Mouse (Mus musculus) monocyte, adult 2 months (primary cell): ENCODE results near the gene Gpatch3.

Experiments
- DNase-seq, 2 experiments: peaks; one replicate each; pipeline ENCODE4 v3.0.0; 2022; ENCODE audit warnings: low spot score in 2 of 2, low read depth in 1 of 2

Gene Gpatch3

DNA sequence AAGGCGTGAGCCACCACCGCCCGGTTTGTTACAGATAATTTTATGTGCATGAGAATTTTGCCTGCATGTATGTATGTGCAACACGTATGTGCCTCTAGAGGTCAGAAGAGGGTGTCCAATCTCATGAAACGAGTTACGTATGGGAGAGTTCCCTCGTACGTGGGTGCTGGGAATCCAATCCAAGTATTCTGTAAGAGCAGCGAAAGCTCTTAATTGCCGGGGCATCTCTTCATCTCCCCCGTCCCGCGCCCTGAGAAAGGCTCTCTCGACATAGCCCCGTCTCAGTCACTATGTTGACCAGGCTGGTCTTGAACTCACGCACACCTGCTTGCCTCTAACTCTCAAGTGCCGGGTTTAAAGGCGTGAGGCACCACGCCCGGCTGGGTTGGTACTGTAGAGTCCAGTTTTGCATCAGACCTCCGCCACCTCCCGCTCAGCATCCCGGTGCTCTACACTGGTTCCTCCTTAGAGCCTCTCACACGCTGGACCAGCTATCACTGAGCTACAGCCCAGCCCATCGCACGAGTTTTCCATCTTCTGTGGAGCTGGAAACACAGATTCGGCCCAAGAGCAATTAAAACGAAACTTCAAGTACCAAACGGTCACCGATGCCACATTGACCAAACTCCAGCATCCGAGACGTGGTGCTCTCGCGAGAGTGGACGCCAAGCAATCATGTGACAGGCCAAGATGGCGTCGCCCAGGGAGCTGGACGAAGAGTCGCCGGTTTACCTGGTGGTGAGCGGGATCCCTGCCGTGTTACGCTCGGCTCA, at the start of gene Gpatch3:
Gene Gpatch3, plus strand, starts transcription at position 676 of the 773 bp plus-strand sequence.
- DNase-seq = peak; percentile 71 to 85

DNA sequence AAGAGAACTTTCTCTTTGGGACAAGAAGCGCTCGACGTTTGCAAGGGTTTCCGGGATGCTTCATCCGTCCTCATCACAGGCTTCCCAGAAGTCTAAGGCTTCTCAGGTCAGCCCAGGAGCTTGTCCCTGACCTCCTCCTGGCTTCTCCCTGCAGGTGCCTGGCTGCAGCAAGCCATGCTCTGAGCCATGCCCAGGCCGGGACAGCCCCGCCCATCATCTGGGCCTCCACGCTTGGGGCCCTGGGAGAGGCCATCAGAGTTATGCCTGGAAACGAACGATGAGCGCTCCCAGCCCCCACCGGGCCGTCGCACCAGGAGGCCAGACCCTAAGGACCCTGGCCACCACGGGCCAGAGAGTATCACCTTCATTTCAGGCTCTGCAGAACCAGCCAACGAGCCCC, 46.8 kb upstream of the Gpatch3 start:
- DNase-seq = no peak

DNA sequence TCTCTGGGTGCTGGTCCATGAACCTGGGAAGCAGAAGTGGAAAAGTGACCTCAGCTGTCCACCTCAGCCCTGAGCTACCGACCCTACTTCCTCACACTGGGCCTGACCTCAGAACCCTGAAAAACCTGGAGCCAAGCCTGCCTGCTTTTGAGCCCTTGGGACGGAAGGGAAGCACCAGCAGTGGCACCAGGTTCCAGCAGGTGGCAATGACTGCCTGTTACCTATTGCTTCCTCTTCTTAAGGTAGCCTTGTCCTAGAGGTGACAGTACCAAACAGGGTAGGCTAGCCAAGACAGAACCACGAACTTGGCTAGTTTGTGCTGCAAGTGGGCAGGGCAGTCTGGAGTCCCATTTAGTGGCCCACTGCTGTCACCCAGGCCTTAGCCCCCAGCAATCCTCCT, 41.8 kb upstream of the Gpatch3 start:
- no peak for DNase-seq

DNA sequence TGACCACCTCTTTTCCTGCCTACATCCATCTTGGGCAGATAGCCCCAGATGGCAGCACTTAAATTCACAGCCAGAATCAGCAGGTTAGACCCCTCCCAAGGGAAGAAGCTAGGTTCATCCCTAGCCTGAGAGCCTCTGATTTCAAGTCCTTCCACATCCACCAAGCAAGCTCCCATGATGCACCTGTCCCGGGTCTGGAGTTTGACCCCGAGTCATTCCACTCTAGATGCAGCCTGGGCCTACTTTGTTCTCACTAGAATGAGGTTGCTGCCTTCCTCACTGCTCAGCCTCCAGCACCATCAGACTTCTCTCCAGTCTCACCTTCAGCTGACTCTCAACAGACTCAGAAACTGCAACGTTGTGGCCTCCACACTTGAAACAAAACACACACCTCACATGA, 38.5 kb upstream of the Gpatch3 start:
- no peak for DNase-seq

DNA sequence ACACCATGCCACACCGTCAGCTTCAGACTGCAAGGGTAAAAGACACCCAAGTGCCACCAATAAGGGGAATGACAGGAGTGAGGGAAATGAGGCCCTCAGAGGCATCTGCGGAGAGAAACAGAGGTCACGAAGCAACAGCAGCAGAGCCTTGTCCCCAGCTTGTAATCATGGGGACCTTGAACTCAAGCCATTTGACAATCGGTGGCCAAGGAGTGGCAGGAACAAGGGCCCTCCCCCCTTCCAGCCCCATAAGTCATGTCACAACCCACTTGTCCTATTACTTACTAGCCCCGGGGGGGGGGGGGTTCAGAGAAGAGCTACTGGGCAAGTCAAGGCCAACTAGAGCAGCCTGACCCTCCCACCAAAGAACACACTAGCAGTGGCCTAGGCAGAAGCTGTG, 37.9 kb upstream of the Gpatch3 start:
- no peak for DNase-seq

DNA sequence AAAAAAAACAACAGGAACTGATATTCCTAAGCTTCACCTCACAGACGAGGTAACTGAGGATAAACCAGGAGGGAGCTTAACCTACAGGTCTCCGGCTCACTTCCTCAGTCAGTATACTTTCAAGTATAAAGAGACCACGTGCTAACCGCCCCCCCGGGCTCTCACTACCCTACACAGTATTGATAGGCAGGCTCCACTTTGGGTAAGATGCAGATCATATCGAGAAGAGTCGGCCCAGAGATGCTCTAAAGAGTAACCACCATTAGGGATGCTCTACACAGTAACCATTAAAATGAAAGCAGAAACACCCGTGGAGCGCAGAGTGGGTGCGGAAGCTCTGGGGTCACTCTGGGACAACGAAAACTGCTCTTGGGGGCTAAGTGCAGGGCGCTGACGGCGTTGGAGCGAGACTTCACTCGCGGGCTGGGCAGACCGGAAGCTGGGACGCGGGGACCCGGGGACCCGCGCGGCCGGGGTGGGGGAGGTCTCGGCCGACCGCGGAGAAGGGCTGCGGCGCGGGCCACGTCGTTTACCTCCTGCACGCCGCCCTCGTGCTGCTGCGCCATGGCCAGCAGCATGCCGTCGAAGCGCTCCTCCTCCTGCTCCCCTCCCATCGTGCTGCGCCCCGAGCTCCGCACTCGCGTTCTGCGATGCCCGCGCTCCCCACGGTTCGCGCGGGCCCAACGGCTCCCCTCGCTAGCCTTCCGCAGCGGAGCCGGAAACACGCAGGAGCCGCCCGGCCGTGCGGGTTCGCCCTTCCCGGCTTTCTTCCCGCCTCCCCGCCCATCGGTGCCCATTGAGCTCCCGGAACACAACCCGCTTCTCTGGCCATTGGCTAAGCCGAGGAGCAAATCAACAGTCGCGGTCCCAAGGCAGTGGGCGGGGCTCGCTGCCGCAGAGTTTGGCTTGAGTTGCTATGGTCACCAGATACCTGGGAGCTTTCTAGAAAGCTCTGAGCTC, 29.0 kb upstream of the Gpatch3 start, which contains the start of gene Nudc:
Gene Nudc, minus strand, starts transcription at position 725 of the 960 bp plus-strand sequence.
- DNase-seq = peak; percentile 85 to 87

DNA sequence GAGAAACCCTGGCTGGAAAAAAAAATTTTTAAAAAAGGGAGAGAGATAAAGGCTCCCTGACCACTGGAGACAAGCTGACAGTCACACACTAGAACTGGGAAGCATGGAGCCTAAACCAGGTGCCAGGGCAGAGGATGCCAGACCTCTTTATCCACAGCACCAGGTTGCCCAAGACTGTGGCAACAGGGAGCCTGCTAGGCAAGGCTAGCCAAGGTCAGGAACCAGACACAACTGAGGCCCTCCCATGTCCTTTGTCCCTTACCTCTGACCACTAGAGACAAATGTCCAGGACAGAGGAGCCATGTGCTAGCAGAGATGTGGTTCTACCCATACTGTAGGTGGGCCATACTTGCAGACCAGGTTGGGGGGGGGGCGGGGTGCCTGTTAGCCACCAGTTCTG, 22.5 kb upstream of the Gpatch3 start:
- no peak for DNase-seq

DNA sequence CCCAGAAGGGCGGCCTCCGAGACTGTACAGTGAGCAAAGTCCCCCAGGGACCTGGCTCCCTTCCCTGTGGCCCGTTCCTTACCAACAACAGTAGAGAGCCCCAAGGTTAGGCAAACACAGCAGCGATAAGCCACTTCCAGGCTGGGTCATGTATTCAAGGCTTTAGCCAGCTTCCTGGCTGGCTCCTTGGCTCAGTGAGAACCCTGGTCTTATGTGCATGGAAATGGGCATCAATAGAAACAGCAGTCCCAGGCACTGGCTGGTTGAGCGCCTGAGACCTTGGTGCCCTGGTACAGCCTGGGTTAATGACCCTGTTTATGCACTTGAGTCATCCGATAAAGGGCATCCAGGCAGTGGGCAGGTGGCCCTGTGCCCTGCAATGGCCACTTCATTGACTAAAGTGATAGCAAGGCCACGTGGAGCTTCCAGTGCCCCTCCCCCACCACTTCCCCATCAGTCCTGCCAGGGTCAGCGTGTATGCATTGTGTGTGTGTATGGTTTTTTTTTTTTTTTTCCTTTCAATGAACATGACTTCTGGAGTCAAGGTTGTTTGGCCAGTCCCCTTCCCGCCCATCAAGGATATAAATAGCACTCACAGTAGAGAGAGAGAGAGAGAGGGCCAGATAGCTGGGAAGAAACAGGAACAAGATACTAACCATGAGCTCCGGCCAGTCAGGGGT, 21.6 kb upstream of the Gpatch3 start, which contains the start of gene Nr0b2:
Gene Nr0b2, plus strand, starts transcription at position 609 of the 680 bp plus-strand sequence.
- DNase-seq = peak in 1 of 2 experiments; percentile 19

DNA sequence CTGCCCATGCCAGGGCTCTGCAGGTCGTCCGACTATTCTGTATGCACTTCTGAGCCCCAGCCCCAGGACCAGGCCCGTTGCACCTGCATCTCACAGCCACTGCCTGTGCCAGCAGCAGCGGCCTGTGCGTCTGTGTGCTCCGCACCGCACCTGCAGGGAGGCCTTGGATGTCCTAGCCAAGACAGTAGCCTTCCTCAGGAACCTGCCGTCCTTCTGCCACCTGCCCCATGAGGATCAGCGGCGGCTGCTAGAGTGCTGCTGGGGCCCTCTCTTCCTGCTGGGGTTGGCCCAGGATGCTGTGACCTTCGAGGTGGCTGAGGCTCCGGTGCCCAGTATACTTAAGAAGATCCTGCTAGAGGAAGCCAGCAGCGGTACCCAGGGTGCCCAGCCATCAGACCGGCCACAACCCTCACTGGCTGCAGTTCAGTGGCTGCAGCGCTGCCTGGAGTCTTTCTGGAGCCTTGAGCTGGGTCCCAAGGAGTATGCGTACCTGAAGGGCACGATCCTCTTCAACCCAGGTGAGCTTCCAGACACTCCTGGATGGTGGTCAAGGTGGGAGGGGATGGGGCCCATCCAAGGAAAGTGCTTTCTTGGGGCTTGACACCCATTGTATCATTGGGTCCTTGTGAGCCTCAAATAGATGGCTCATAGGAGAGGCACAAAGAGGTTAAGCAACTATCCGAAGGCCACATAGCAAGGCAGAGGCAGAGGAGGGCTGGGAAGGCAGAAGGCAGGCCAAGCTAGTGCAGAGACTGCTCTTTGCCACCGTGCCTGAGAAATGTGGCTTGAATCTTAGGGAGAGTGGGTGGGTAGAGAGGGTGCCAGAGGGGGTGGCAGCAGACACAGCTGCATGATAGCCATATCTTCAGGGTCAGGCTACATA, 20.9 kb upstream of the Gpatch3 start:
- DNase-seq = no peak

DNA sequence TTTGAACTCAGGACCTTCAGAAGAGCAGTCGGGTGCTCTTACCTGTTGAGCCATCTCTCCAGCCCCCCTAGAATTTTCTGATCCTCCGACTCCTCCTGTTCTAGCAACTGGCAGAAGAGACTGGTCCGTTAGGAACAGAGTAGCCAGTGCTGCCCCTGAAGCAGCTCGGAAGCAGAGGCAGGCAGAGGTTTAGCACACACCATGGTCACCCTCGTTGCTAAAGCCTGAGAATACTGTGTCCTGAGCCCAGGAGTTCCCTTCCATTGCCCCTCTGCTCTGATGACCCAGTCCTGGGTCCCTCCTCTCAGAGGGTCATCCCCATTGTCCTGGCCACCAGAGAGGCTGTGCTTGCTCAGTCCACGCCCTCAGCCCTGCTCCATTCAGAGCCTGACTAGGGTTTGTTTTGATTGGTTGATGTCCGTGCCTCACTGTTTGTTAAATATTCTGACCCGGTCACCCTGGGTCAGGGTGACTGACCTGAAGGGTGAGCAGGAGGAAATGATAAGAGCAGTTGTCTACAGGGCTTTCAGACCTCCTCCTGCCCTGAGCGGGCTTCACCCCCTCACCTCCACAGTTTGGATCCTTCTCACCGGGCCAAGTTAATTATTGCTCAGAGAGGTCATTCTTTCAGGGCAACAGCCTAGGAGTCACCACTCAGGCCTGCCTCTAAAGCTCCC, 17.4 kb upstream of the Gpatch3 start:
- no peak for DNase-seq

DNA sequence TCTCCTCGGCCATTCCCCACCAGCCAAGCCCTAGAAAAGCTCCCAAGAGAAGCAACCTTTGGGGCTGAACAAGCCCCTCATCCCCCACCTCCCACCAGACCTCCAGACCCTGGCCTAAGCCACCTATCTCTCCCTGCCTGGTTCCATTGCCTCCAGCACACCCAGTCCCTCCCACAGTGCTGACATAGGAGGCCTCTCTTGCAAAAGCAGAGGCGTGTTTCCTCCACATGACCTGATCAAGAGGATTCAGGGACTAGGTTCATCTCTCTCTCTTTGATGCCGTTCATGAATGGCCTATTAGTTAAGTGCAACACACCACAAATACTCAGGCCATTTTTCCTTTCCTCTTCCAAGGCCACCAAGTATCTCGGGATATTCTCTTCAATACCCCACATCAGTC, 14.7 kb upstream of the Gpatch3 start:
- DNase-seq = no peak

DNA sequence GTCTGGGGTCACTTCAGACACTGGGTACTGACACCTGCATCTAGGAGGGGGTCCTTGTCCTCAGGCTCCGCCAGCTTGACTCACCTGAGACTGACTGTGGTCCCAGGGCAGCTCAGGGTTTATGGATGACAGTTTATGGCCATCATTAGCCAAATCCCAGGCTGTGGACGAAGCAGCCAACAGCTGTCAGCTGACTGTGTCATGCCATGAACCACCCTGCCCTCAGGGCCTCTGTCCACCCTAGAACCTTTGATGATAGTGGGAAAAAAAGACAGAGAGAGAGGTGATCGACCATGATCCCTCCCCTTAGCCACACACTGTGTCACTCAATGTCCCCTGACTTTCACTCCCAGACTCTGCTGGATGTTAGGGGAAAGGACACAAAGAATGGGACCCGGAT, 12.9 kb upstream of the Gpatch3 start:
- DNase-seq = no peak

DNA sequence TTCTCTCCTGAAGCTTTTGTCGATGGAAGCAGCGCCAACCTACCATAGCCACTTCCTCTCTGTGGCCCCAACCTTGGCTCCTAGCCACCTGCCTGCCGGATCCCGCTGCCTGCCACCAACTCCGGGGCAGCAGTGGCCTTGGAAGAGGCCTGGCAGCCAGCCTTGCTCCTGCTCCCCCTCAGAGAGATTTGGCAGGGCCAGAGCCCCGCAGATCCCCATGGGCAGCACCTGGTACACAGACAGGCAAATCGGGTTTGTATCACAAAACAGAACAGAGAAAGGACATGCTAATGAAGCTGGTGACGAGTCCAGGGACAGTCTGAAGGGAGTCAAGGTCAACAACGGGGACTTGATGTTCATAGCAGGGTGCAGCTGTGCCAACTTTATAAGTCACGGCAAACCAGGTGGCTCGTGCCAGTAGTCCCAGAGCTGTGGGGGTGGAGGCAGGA, 11.4 kb upstream of the Gpatch3 start:
- DNase-seq = no peak

DNA sequence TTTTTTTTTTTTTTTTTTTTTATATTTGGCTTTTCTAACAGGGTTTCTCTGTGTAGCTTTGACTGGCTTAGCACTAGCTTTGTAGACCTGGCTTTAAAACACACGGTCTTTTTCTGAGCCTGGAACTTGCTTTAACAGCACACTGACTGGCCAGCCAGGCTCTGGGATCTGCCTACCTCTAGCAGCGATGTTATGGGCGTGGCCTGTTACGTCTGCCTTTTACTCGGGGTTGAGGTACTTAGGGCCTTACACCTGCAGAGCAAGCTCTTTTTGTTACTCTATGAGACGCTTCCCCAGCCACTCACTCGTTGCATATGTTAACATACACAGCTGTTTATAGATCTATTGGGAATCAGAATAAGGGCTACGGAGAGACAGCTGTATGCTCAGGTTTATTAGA, 7.3 kb upstream of the Gpatch3 start:
- DNase-seq = no peak

DNA sequence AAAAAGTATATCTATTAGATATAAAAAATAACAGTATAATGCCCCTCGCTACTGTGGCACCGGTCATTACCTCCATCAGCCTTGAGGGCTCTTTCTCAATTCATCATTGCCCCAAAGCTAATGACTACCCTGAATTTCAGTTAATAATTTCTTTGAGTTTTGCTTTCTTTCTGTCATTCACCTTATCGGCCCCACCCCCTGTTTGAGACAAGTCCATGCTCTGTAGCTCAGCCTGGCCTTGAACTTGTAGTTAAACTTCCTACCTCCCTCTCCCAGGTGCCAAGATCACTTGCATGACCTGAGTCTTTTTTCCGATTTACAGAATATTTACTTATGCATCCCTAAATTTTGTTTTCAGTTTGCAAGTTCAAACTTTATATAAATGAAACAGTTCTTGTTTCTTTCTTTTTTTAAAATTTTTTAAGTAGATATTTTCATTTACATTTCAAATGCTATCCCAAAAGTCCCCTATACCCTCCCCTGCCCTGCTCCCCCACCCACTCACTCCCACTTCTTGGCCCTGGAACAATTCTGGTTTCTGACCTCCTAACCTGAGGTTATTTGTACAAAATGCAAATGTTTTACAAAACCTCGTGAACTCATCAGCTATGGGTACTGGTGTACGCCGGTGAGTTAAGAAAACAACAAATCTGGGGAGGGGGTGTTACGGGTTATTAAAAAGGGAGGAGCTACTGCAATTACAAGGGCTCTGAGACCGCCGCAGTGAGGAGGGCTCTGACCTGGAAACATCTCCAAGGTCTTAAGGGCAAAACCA, 5.1 kb upstream of the Gpatch3 start:
- DNase-seq = no peak

DNA sequence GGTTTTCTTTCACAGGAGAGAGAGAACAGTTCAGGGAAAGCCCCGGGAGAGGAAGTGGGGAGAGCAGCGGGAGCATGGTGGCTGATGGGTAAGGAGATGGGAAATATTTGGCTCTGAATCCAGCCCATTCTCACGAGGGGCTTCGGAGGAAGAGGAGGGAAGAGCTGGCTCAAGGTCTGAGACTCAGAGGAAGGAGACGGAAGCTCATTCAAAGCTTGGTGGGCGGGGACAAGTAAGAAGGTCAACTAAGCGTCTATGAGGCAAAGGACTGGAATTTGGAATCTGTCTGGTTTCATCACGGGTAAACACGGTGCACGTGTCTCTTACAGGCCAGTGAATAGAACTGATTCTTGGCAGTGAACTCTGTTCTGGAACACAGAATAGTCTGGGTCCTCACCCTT, 4.5 kb upstream of the Gpatch3 start:
- no peak for DNase-seq

DNA sequence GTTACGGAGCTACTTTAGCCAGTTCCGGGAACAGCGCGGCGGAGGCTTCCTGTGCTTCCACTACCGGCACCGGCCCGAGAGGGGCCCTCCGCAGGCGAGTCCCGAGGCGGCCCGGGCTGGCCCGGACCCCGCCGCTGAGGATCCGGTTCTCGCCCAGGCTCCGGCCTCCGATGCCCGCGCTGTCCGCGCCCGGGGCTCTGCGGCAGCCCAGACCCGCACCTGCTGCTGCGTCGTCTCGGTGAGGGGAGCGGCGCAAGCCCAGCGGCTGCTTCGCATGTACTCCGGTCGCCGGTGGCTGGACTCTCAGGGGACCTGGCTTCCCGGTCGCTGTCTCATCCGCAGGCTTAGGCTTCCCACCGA, 278 bp downstream of the Gpatch3 start:
- DNase-seq = no peak

DNA sequence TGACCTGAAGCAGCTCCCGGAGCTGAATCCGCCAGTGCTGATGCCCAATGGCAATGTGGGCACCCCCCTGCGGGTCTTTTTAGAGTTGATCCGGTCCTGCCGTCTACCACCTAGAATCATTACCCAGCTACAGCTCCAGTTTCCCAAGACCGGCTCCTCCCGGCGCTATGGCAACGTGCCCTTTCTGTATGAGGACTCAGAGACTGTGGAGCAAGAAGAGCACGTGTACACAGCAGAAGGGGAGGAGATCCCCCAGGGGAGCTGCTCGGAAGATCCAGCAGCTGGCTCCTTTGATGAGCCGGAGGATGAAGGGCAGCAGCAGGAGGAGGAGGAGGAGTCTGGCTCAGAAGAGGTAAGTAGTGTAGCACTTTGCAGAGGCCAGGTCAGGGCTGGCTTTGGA, 3.4 kb downstream of the Gpatch3 start:
- DNase-seq = no peak

DNA sequence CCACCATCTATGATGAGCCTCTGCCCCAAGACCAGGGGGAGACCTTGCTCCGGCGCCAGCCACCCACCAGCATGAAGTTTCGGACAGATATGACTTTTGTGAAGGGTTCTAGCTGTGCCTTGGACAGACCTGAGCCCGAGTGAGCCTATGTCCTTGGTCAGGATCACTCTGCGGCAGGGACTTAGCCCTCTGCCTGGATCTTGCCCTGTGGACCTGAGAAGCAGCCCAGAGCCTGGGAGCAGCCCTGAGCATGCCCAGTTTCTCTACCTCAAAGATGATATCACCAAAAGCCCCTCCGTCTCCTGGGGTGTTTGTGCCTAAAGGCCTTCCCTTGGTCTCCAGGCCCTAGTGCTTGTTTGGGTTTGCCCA, 9.1 kb downstream of the Gpatch3 start:
- no peak for DNase-seq
